Mouse (Mus musculus) heart, adult 2 months (tissue): ENCODE measurements around the gene Gtse1. TPM values are rescaled to one million over a fixed set of nuclear protein-coding genes. Genes with fewer than 3 reads are reported as not detected.
"Not testable (repeated sequence)": the region's sequence is repeated elsewhere in the genome, so short reads cannot be mapped to it uniquely, and the experiment has no call there.

ENCODE experiments used
- DNase-seq, 2 experiments: peaks; one replicate each; pipeline ENCODE4 v3.0.0; 2021
- H3K27ac ChIP-seq: fragments of 200-600 bp; 2 replicates; pipeline ENCODE4 v1.8.1; 2022
- H3K27me3 ChIP-seq: fragments of 200-500 bp; 2 replicates; pipeline ENCODE4 v1.6.1; 2012; ENCODE audit warnings: mild to moderate bottlenecking, low read length, inconsistent platforms, mixed read lengths; ENCODE audit not compliant: control insufficient read depth, insufficient read depth
- H3K36me3 ChIP-seq: fragments of 200-500 bp; 2 replicates; pipeline ENCODE4 v1.6.1; 2012; ENCODE audit warnings: low read length, inconsistent platforms; ENCODE audit not compliant: control insufficient read depth, insufficient read depth
- H3K4me1 ChIP-seq: fragments of 200-500 bp; 2 replicates; pipeline ENCODE4 v1.6.1; 2011; ENCODE audit warnings: low read length; ENCODE audit not compliant: control insufficient read depth, insufficient read depth
- H3K4me3 ChIP-seq: fragments of 200-600 bp; 2 replicates; pipeline ENCODE4 v1.8.1; 2022
- H3K79me2 ChIP-seq: fragments of 200-500 bp; replicated peaks from 2 replicates; pipeline ENCODE4 v1.6.1; 2012; ENCODE audit warnings: mild to moderate bottlenecking, inconsistent platforms, low read length, moderate library complexity, mixed read lengths; ENCODE audit not compliant: control insufficient read depth, insufficient read depth
- H3K9ac ChIP-seq: fragments of 200-500 bp; 2 replicates; pipeline ENCODE4 v1.6.1; 2012; ENCODE audit warnings: low read depth, mild to moderate bottlenecking, control low read depth, inconsistent platforms, low read length, mixed read lengths
- CTCF ChIP-seq: fragments of 200-600 bp; IDR thresholded peaks from 2 replicates; pipeline ENCODE4 v1.8.1; 2022; ENCODE audit warnings: antibody characterized with exemption, mild to moderate bottlenecking, moderate library complexity
- EP300 ChIP-seq: fragments of 200-500 bp; IDR thresholded peaks from 2 replicates; pipeline ENCODE4 v1.6.1; 2011; ENCODE audit warnings: low read depth, low read length, control low read depth; ENCODE audit not compliant: insufficient read depth
- POLR2A ChIP-seq: fragments of 200-500 bp; IDR thresholded peaks from 2 replicates; pipeline ENCODE4 v1.6.1; 2011; ENCODE audit warnings: mild to moderate bottlenecking, low read depth, low read length, control low read depth; ENCODE audit not compliant: insufficient read depth
- WGBS: fragments of 180-500 bp; shearing (Covaris S2); methylation state at CpG from one replicate; pipeline ENCODE4 v1.1.7; 2018; 5-methylcytosine and 5-hydroxymethylcytosine counted together
- intact Hi-C: fragments of 180-260 bp; cut with DNase I; formaldehyde crosslinking; loops from one replicate; pipeline ENCODE4 v1.15.1; 2025
- polyA plus RNA-seq: library from polyadenylated mRNA; depleted of rRNA; stranded (reverse); fragments of >200 nt; gene quantifications from 2 replicates; pipeline ENCODE4 v1.2.3, GENCODE M21; 2012
- total RNA-seq, 2 experiments: library from RNA; stranded (reverse); gene quantifications; 2 replicates each; pipeline ENCODE4 v1.2.3; 2021

Gtse1 gene
- total and polyA plus RNA-seq, 3 experiments, result 0.21 to 0.53 (median 0.41) TPM

DNA sequence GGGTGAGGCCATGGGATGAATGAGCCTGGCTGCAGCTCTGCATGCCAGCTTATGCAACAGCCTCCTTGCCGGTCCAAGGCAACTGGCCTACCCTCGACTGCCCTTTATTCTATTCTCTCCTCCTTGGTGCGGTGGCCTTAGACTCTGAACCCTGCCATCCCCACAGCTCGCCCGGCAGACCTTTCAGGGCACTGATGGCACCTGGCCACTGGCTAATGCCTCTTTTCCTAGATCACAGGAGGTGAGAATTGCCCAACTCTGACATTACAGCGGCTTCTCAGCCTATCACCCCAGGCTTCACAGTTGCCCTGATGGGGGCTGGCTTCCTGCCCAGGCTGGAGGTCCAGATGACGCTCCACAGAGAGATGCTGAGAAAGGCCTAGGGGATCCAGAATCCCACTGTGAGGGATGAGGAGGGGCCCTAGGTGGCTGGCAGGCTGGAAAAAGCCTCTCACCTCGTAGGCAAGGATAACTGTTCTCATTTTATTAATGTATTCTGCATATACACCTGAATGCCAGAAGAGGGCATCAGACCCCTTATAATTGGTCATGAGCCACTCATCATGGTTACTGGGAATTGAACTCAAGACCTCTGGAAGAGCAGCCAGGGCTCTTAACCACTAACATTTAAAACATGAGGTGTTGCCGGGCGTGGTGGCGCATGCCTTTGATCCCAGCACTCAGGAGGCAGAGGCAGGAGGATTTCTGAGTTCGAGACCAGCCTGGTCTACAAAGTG, 7.7 kb upstream of the Gtse1 start:
- intact Hi-C loops, result no loop called here
- Histone ChIP-seq H3K9ac (no peak overlapping the region), H3K79me2 (no peaks in the 10 kb centered on the region), H3K27ac (no peak overlapping the region), H3K4me1 (no peaks in the 10 kb centered on the region), H3K4me3 (no peak overlapping the region), H3K36me3 (no peaks in the 10 kb centered on the region), H3K27me3 (no peaks in the 10 kb centered on the region)
- WGBS, result 77% methylated on average over 12 of the region's 12 CpGs
- TF ChIP-seq CTCF (peak; percentile 56), EP300 (no peak), POLR2A (no peak)
- DNase-seq, result no peak

DNA sequence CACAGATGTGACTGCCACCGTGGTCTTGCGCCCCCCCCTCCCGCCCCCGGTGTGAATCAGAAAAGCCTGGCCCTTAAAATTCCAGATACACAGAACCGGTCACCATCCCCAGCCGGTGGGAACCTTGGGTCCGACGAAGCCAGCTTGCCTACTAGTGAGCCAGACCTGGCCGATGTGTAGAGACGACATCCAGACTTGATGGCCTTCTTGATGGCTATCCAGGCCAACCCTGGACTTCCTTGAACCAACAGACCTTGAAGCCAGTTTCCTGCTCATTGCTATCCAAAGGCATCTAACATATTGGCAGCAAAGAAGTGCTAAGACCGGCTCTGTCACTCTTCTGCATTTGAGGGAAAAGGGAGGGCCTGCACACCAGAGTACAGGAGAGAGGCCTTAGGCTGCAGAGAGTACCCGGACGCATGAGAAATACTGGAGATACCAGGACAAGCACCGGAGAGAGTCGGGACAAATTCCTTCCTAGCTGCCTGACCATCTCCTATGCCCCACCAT, 510 bp upstream of the Gtse1 start:
- no peak for DNase-seq
- TF ChIP-seq CTCF, result no peak
- no peak for TF ChIP-seq POLR2A
- TF ChIP-seq EP300, result no peak
- intact Hi-C loops, result loop anchor here (1.0 to 2.0 kb wide), 2 partner anchors 26 to 48 kb away; partner anchors contain the start of genes Cdpf1 and Ttc38

DNA sequence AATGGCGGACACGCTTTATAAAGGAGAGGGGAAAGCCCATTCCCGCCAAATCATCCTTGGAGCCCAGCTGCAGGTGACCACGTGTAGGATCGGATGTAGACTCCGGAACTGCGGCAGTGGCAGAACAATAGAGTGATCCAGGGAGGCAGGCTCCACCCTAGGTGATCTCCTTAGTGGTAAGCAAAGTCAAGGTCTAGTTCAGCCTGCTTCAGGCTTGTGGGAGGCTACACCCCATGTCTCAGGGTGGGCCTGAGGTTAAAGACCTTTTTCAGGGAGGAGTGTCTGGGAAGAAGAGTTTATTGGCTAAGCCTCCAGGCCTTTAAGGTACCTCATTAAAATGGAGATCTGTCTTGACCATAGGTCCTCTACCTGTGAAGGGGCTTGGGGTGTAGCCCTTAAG, 6.4 kb downstream of the Gtse1 start:
- not testable (repeated sequence) for H3K4me3 ChIP-seq, H3K4me1 ChIP-seq, H3K27me3 ChIP-seq, DNase-seq, H3K79me2 ChIP-seq, H3K36me3 ChIP-seq, H3K9ac ChIP-seq, H3K27ac ChIP-seq
- 86% methylated on average over 7 of the region's 7 CpGs for WGBS
- intact Hi-C loops, result loop anchor here (5.0 kb wide), 2 partner anchors 254 to 269 kb away; no protein-coding TSS in a partner anchor

More for the DNA sequence above, 510 bp upstream of the Gtse1 start:
- Histone ChIP-seq H3K9ac (peak overlapping the region; percentile 74), H3K36me3 (no peaks in the 10 kb centered on the region), H3K27me3 (no peaks in the 10 kb centered on the region), H3K79me2 (no peaks in the 10 kb centered on the region), H3K27ac (peak overlapping the region; percentile 83), H3K4me3 (peak overlapping the region; percentile 74), H3K4me1 (peaks cover 2% of the 10 kb centered on the region; the same call in 1 of the 2 replicates)
- 6% methylated on average over 15 of the region's 15 CpGs for WGBS

DNA sequence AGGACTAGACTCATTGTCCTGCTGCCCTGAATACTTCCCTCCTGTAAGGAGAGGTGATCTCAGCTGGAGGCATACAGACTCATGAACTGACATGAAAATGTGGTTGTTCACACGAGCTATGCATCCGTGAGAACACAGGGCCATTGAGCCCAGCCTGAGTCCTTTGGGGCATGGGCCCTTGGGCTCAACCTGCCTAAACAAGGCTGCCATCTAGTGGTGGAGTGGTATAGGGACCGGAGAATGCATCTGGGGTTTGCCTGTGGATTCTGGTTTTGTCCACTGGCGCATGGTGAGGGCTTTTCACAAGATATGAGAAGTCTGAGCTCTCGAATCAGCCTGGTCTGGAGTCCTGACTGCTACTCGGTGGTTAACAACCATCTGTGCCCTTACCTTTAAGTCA, 8.2 kb downstream of the Gtse1 start:
- Histone ChIP-seq H3K4me3 (no peak overlapping the region), H3K36me3 (no peaks in the 10 kb centered on the region), H3K4me1 (no peaks in the 10 kb centered on the region), H3K79me2 (no peaks in the 10 kb centered on the region), H3K27ac (no peak overlapping the region), H3K9ac (no peak overlapping the region), H3K27me3 (no peaks in the 10 kb centered on the region)
- DNase-seq, result peak; percentile 64 to 69
- intact Hi-C loops, result loop anchor here (1.0 to 5.0 kb wide), 3 partner anchors 151 to 270 kb away; no protein-coding TSS in a partner anchor
- TF ChIP-seq EP300, result peak; percentile 87; the same call in 1 of the 2 replicates
- TF ChIP-seq POLR2A, result no peak
- TF ChIP-seq CTCF, result peak; percentile 98
- 40% methylated on average over 6 of the region's 6 CpGs for WGBS

DNA sequence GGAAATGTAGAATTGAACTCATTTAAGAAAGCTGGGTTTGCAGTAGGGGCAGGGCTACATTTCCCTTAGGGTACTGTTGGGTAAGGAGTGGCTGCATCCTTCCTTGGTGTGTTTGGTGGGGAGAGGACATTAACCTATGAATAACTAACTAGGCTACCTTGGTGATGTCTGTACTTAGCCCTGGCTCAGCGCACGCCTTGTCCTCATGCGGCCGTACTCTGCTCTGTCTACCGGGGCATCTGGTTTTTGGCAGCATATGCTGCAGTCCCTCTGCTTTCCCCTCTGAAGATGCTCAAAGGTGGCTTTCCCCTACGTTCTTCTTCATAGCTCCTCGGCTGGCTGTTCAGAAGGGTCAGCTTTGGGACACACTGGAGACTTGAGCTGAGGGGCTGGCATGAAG, 17.8 kb downstream of the Gtse1 start:
- DNase-seq, result no peak
- intact Hi-C loops, result no loop called here
- no peaks in the 10 kb centered on the region for H3K36me3 ChIP-seq
- H3K9ac ChIP-seq, result no peak overlapping the region
- WGBS, result 96% methylated on average over 7 of the region's 7 CpGs
- H3K4me1 ChIP-seq, result peaks cover 3% of the 10 kb centered on the region; the same call in 1 of the 2 replicates
- H3K27ac ChIP-seq, result no peak overlapping the region
- no peaks in the 10 kb centered on the region for H3K79me2 ChIP-seq
- no peak for TF ChIP-seq EP300
- no peak for TF ChIP-seq CTCF
- no peak for TF ChIP-seq POLR2A
- no peak overlapping the region for H3K4me3 ChIP-seq
- H3K27me3 ChIP-seq, result no peaks in the 10 kb centered on the region
